Mouse (Mus musculus) liver, adult 2 months (tissue): Measurements from ENCODE around the gene 2310034G01Rik.

Experiments
- CTCF ChIP-seq: fragments of 200-500 bp; IDR thresholded peaks from 2 replicates; pipeline ENCODE4 v1.5.1; 2011; ENCODE audit warnings: low read depth, low read length, control low read depth
- POLR2A ChIP-seq: fragments of 200-500 bp; IDR thresholded peaks from 2 replicates; pipeline ENCODE4 v1.6.1; 2011; ENCODE audit warnings: low read length, control low read depth; ENCODE audit not compliant: insufficient read depth; ENCODE audit errors: extremely low read depth

- no peak for TF ChIP-seq POLR2A
- TF ChIP-seq CTCF: no peak
Measured at GRCm38 (mm10) chr19:46312566-46312965, 37.5 kb downstream of the 2310034G01Rik start.
